Mouse (Mus musculus): ENCODE results near the gene AK157302.

The AK157302 gene

GRCm38 (mm10) chr13:21542708-21543107 lies 47.7 kb downstream of the AK157302 start, which contains the start of gene Olfr1366:
Gene Olfr1366 (minus strand): TSS chr13:21542808.
- DNase-seq (ENCODE audit: low read depth in 1 of 2, low spot score in 2 of 2): no peak

Measured in monocyte, adult 2 months (primary cell).